Comparison of ENCODE assay signal across 23 mouse cellular contexts in genomic region chr11:120134148-120134547, GRCm38 (mm10). TPM values are rescaled to one million over a fixed set of nuclear protein-coding genes. Genes with fewer than 3 reads are reported as not detected.
DNase-seq lines count a peak whose midpoint lies in the region; ATAC-seq and TF ChIP-seq lines count a peak whose summit lies in the region.
"Had no signal": no experiment of that assay in that cellular context is flagged by ENCODE, and none has a peak within 500 bp of the region (broad histone marks: within the 10 kb centered on the region; RNA-seq: fewer than 3 reads in every experiment).

No protein-coding gene starts in this region.

- 92% methylated on average over 5 of the region's 5 CpGs for WGBS in heart, embryonic 12.5 days
- WGBS in heart, embryonic 15.5 days: 90% methylated on average over 5 of the region's 5 CpGs
- 95% methylated on average over 5 of the region's 5 CpGs for WGBS in heart, adult 2 months
- 78% methylated on average over 5 of the region's 5 CpGs for WGBS in lung, embryonic 15.5 days
- WGBS in lung, adult 2 months: 64% methylated on average over 5 of the region's 5 CpGs

- H3K4me3 ChIP-seq in heart, embryonic 12.5 days: no peak overlapping the region
- H3K4me3 ChIP-seq in heart, embryonic 15.5 days: no peak overlapping the region
- H3K4me3 ChIP-seq in heart, adult 2 months: no peak overlapping the region
- H3K4me3 ChIP-seq in lung, embryonic 15.5 days: no peak overlapping the region
- H3K4me3 ChIP-seq in lung, adult 2 months (replicated peaks; ENCODE audit: extremely low read depth, low read depth, low read length): no peak overlapping the region
- H3K4me3 ChIP-seq: embryonic facial prominence, embryonic 12.5 days; embryonic facial prominence, embryonic 15.5 days; gastrocnemius, adult 2 months; hindbrain, embryonic 10.5 days; hindbrain, embryonic 13.5 days; intestine, embryonic 15.5 days had no signal

- H3K4me1 ChIP-seq in heart, embryonic 12.5 days (replicated peaks): peaks cover 51% of the 10 kb centered on the region
- peaks cover 51% of the 10 kb centered on the region for H3K4me1 ChIP-seq in heart, embryonic 15.5 days (replicated peaks)
- peaks cover 23% of the 10 kb centered on the region for H3K4me1 ChIP-seq in heart, adult 2 months (ENCODE audit: control insufficient read depth, insufficient read depth, low read length)
- peaks cover 38% of the 10 kb centered on the region for H3K4me1 ChIP-seq in lung, embryonic 15.5 days
- H3K4me1 ChIP-seq in lung, adult 2 months (ENCODE audit: control insufficient read depth, insufficient read depth, low read length): peaks cover 14% of the 10 kb centered on the region
- H3K4me1 ChIP-seq: embryonic facial prominence, embryonic 15.5 days had no signal

- no peaks in the 10 kb centered on the region for H3K9me3 ChIP-seq in heart, embryonic 12.5 days (replicated peaks)
- no peaks in the 10 kb centered on the region for H3K9me3 ChIP-seq in heart, embryonic 15.5 days (replicated peaks)
- no peaks in the 10 kb centered on the region for H3K9me3 ChIP-seq in lung, embryonic 15.5 days
- H3K9me3 ChIP-seq: embryonic facial prominence, embryonic 12.5 days; embryonic facial prominence, embryonic 15.5 days; hindbrain, embryonic 10.5 days; hindbrain, embryonic 13.5 days; intestine, embryonic 15.5 days had no signal

- H3K4me2 ChIP-seq in heart, embryonic 12.5 days: no peak overlapping the region
- H3K4me2 ChIP-seq in heart, embryonic 15.5 days: no peak overlapping the region
- no peak overlapping the region for H3K4me2 ChIP-seq in lung, embryonic 15.5 days
- H3K4me2 ChIP-seq: embryonic facial prominence, embryonic 12.5 days; embryonic facial prominence, embryonic 15.5 days; hindbrain, embryonic 13.5 days; intestine, embryonic 15.5 days had no signal

- TF ChIP-seq POLR2A in heart, adult 2 months (IDR thresholded peaks at IDR 0.05; ENCODE audit: insufficient read depth, low read depth, low read length): no peak
- TF ChIP-seq POLR2A in lung, adult 2 months (IDR thresholded peaks at IDR 0.05; ENCODE audit: borderline replicate concordance, extremely low read depth, low read depth, low read length): no peak

- DNase-seq in heart, postnatal 10 days: no peak
- no peak for DNase-seq in heart, adult 2 months
- no peak for DNase-seq in lung, adult 2 months
- DNase-seq: cerebellum, adult 11 months; cerebellum, adult 2 months; cerebellum, adult 9-11 months; cerebellum, postnatal 25 days; forebrain, postnatal 0 days; gastrocnemius, adult 2 months; gastrocnemius, postnatal 14 days; kidney, adult 11 months; kidney, adult 8-10 months had no signal

- intact Hi-C loops in heart, postnatal 10 days (cut with DNase I): no loop called here
- intact Hi-C loops in heart, adult 2 months (cut with DNase I): no loop called here

- H3K36me3 ChIP-seq in heart, embryonic 12.5 days: peaks cover 52% of the 10 kb centered on the region
- peaks cover 31% of the 10 kb centered on the region; the same call in 1 of the 2 replicates for H3K36me3 ChIP-seq in heart, embryonic 15.5 days
- no peaks in the 10 kb centered on the region for H3K36me3 ChIP-seq in heart, adult 2 months (ENCODE audit: control insufficient read depth, insufficient read depth, low read length)
- peaks cover 38% of the 10 kb centered on the region; the same call in 1 of the 2 replicates for H3K36me3 ChIP-seq in lung, embryonic 15.5 days

- H3K27ac ChIP-seq in heart, embryonic 12.5 days (ENCODE audit: poor library complexity, severe bottlenecking): peak overlapping the region; percentile 87; the same call in 1 of the 2 replicates
- peak overlapping the region; percentile 86 for H3K27ac ChIP-seq in heart, embryonic 15.5 days
- H3K27ac ChIP-seq in heart, adult 2 months: no peak overlapping the region; the same call in 1 of the 2 replicates
- 0 out of 2 replicates have a peak overlapping the region, but pooled peaks have one; percentile 26 for H3K27ac ChIP-seq in lung, embryonic 15.5 days
- H3K27ac ChIP-seq: embryonic facial prominence, embryonic 12.5 days; embryonic facial prominence, embryonic 15.5 days; gastrocnemius, adult 2 months; hindbrain, embryonic 10.5 days; hindbrain, embryonic 13.5 days; intestine, embryonic 15.5 days had no signal

- H3K27me3 ChIP-seq in heart, embryonic 12.5 days (replicated peaks): no peaks in the 10 kb centered on the region
- H3K27me3 ChIP-seq in heart, embryonic 15.5 days: no peaks in the 10 kb centered on the region
- H3K27me3 ChIP-seq in heart, adult 2 months (ENCODE audit: control insufficient read depth, insufficient read depth, low read length): no peaks in the 10 kb centered on the region
- no peaks in the 10 kb centered on the region for H3K27me3 ChIP-seq in lung, embryonic 15.5 days
- H3K27me3 ChIP-seq: embryonic facial prominence, embryonic 12.5 days; embryonic facial prominence, embryonic 15.5 days; hindbrain, embryonic 13.5 days; intestine, embryonic 15.5 days had no signal

- 0 out of 2 replicates have a peak, but pooled peaks cover 1% of the 10 kb centered on the region for H3K79me2 ChIP-seq in heart, adult 2 months (replicated peaks; ENCODE audit: control insufficient read depth, insufficient read depth, low read length)

- TF ChIP-seq EP300 in heart, adult 2 months (IDR thresholded peaks at IDR 0.05; ENCODE audit: insufficient read depth, low read depth, low read length): no peak

- no peak overlapping the region for H3K9ac ChIP-seq in heart, embryonic 12.5 days
- 0 out of 2 replicates have a peak overlapping the region, but pooled peaks have one; percentile 2 for H3K9ac ChIP-seq in heart, embryonic 15.5 days
- no peak overlapping the region for H3K9ac ChIP-seq in heart, adult 2 months (ENCODE audit: low read depth, low read length)
- no peak overlapping the region for H3K9ac ChIP-seq in lung, embryonic 15.5 days
- H3K9ac ChIP-seq: embryonic facial prominence, embryonic 12.5 days; embryonic facial prominence, embryonic 15.5 days; forebrain, postnatal 0 days; hindbrain, embryonic 13.5 days; intestine, embryonic 15.5 days had no signal

- ATAC-seq in heart, embryonic 12.5 days (ENCODE audit: insufficient number of reproducible peaks, low FRiP score): no peak
- ATAC-seq in heart, embryonic 15.5 days (replicated peaks; ENCODE audit: insufficient number of reproducible peaks, insufficient read depth, low FRiP score, low read depth): no peak
- no peak for ATAC-seq in lung, embryonic 15.5 days (ENCODE audit: borderline replicate concordance, extremely low read depth, low FRiP score, low TSS enrichment)
- ATAC-seq: CD4-positive, CD25-positive, alpha-beta regulatory T cell, adult 4 months; forebrain, embryonic 14.5 days; forebrain, postnatal 0 days; hindbrain, embryonic 16.5 days; intestine, embryonic 15.5 days had no signal

- TF ChIP-seq CTCF in heart, adult 2 months (IDR thresholded peaks at IDR 0.05): no peak
- TF ChIP-seq CTCF in lung, adult 2 months (IDR thresholded peaks at IDR 0.05; ENCODE audit: insufficient read depth, low read length): no peak

RNA-seq across cellular contexts. Expression of gene Slc38a10, which starts 17.0 kb away (rescaled TPM):
- polyA plus RNA-seq in heart, embryonic 12.5 days (2016; fragmentation: Nextera tagmentation; extraction: Ambion mirVana): 114 and 117 TPM in 2 replicates
- 100 to 1,000 TPM; 104 to 116 TPM for total RNA-seq in heart, postnatal 10 days (2021)
- 77.5 and 91.4 TPM in 2 replicates for polyA plus RNA-seq in heart, embryonic 15.5 days (2015; fragmentation: Nextera tagmentation; extraction: Ambion mirVana)
- total RNA-seq in heart, adult 2 months (2021): 10 to 100 TPM; 83.1 to 89.6 TPM
- polyA plus RNA-seq in heart, adult 2 months (2012; rRNA removed): 84.5 and 128 TPM in 2 replicates
- 91.2 and 92.1 TPM in 2 replicates for polyA plus RNA-seq in lung, embryonic 15.5 days (2015; fragmentation: Nextera tagmentation; extraction: Ambion mirVana)
- polyA plus RNA-seq in lung, adult 2 months (2012; rRNA removed): 132 and 170 TPM in 2 replicates

RNA-seq across cellular contexts. Expression of gene Ndufaf8, which starts 35.4 kb away (rescaled TPM):
- 73.9 and 79.2 TPM in 2 replicates for polyA plus RNA-seq in heart, embryonic 12.5 days (2016; fragmentation: Nextera tagmentation; extraction: Ambion mirVana)
- 10 to 100 TPM; 49.3 to 61.9 TPM for total RNA-seq in heart, postnatal 10 days (2021)
- polyA plus RNA-seq in heart, embryonic 15.5 days (2015; fragmentation: Nextera tagmentation; extraction: Ambion mirVana): 80.9 and 84.1 TPM in 2 replicates
- 10 to 100 TPM; 82.7 to 93.9 TPM for total RNA-seq in heart, adult 2 months (2021)
- 35.5 and 51.0 TPM in 2 replicates for polyA plus RNA-seq in heart, adult 2 months (2012; rRNA removed)
- 68.0 and 75.9 TPM in 2 replicates for polyA plus RNA-seq in lung, embryonic 15.5 days (2015; fragmentation: Nextera tagmentation; extraction: Ambion mirVana)
- 41.3 and 54.8 TPM in 2 replicates for polyA plus RNA-seq in lung, adult 2 months (2012; rRNA removed)

RNA-seq across cellular contexts. Expression of gene Tepsin, which starts 35.6 kb away (rescaled TPM):
- polyA plus RNA-seq in heart, embryonic 12.5 days (2016; fragmentation: Nextera tagmentation; extraction: Ambion mirVana): 15.5 and 16.8 TPM in 2 replicates
- total RNA-seq in heart, postnatal 10 days (2021): 10 to 100 TPM in 1 of 2 experiments, 1 to 10 TPM in 1; 9.6 to 11.1 TPM
- polyA plus RNA-seq in heart, embryonic 15.5 days (2015; fragmentation: Nextera tagmentation; extraction: Ambion mirVana): 13.2 and 17.0 TPM in 2 replicates
- total RNA-seq in heart, adult 2 months (2021): 1 to 10 TPM; 6.1 to 6.3 TPM
- 19.1 and 22.8 TPM in 2 replicates for polyA plus RNA-seq in heart, adult 2 months (2012; rRNA removed)
- polyA plus RNA-seq in lung, embryonic 15.5 days (2015; fragmentation: Nextera tagmentation; extraction: Ambion mirVana): 12.2 and 14.2 TPM in 2 replicates
- polyA plus RNA-seq in lung, adult 2 months (2012; rRNA removed): 29.7 and 32.3 TPM in 2 replicates

RNA-seq across cellular contexts. Expression of gene Cep131, which starts 47.5 kb away (rescaled TPM):
- polyA plus RNA-seq in heart, embryonic 12.5 days (2016; fragmentation: Nextera tagmentation; extraction: Ambion mirVana): 18.7 and 19.2 TPM in 2 replicates
- total RNA-seq in heart, postnatal 10 days (2021): 10 to 100 TPM; 10.6 to 13.6 TPM
- 9.9 and 16.5 TPM in 2 replicates for polyA plus RNA-seq in heart, embryonic 15.5 days (2015; fragmentation: Nextera tagmentation; extraction: Ambion mirVana)
- total RNA-seq in heart, adult 2 months (2021): 10 to 100 TPM in 1 of 2 experiments, 1 to 10 TPM in 1; 9.3 to 10.7 TPM
- polyA plus RNA-seq in heart, adult 2 months (2012; rRNA removed): 3.7 and 6.5 TPM in 2 replicates
- 22.0 and 28.8 TPM in 2 replicates for polyA plus RNA-seq in lung, embryonic 15.5 days (2015; fragmentation: Nextera tagmentation; extraction: Ambion mirVana)
- 8.5 and 9.2 TPM in 2 replicates for polyA plus RNA-seq in lung, adult 2 months (2012; rRNA removed)
